Mouse (Mus musculus): ENCODE results near the gene Nosip.

- TF ChIP-seq CTCF (conservative IDR thresholded peaks at IDR 0.05; ENCODE audit: insufficient read depth, insufficient read length, low read depth, low read length) (no peak), POLR2A (IDR thresholded peaks at IDR 0.05; ENCODE audit: low read depth, low read length) (no peak)
Measured at GRCm38 (mm10) chr7:45093516-45093905, 31.3 kb downstream of the Nosip start.
